Mouse (Mus musculus) heart, embryonic 15.5 days (tissue): ENCODE data around the gene Ubald2. TPM values are rescaled to one million over a fixed set of nuclear protein-coding genes. Genes with fewer than 3 reads are reported as not detected.

Experiments
- ATAC-seq: fragments of 200-750 bp; cut with Nextera tagmentation; replicated peaks from 2 replicates; pipeline ENCODE4 v1.8.0; 2017; ENCODE audit warnings: low read depth, moderate TSS enrichment; ENCODE audit not compliant: insufficient number of reproducible peaks, insufficient read depth, low FRiP score
- H3K27ac ChIP-seq: fragments of 300-500 bp; sonication (generic); 2 replicates; pipeline ENCODE4 v1.5.1; 2015; ENCODE audit warnings: mild to moderate bottlenecking, inconsistent platforms
- H3K27me3 ChIP-seq: fragments of 300-500 bp; sonication (generic); 2 replicates; pipeline ENCODE4 v1.6.1; 2015; ENCODE audit warnings: inconsistent platforms
- H3K36me3 ChIP-seq: fragments of 300-500 bp; sonication (generic); 2 replicates; pipeline ENCODE4 v1.6.1; 2015; ENCODE audit warnings: mild to moderate bottlenecking, inconsistent platforms
- H3K4me1 ChIP-seq: fragments of 300-500 bp; sonication (generic); replicated peaks from 2 replicates; pipeline ENCODE4 v1.6.1; 2015; ENCODE audit warnings: inconsistent platforms
- H3K4me2 ChIP-seq: fragments of 300-500 bp; sonication (generic); 2 replicates; pipeline ENCODE4 v1.6.1; 2015; ENCODE audit warnings: inconsistent platforms, mild to moderate bottlenecking, moderate library complexity
- H3K4me3 ChIP-seq: fragments of 300-500 bp; sonication (generic); 2 replicates; pipeline ENCODE4 v1.5.1; 2015; ENCODE audit warnings: mild to moderate bottlenecking, inconsistent platforms
- H3K9ac ChIP-seq: fragments of 300-500 bp; sonication (generic); 2 replicates; pipeline ENCODE4 v1.6.1; 2015; ENCODE audit warnings: mild to moderate bottlenecking, inconsistent platforms
- H3K9me3 ChIP-seq: fragments of 300-500 bp; sonication (generic); replicated peaks from 2 replicates; pipeline ENCODE4 v1.6.1; 2016; ENCODE audit warnings: inconsistent platforms
- WGBS: fragments of 180-500 bp; shearing (Covaris S2); methylation state at CpG from one replicate; pipeline ENCODE4 v1.1.7; 2015; ENCODE audit warnings: mixed read lengths; 5-methylcytosine and 5-hydroxymethylcytosine counted together
- polyA plus RNA-seq: library from polyadenylated mRNA; unstranded; fragments of >200 nt; fragmentation: Nextera tagmentation; extraction: Ambion mirVana; gene quantifications from 2 replicates; pipeline ENCODE4 v1.2.1, GENCODE M21; 2015

The Ubald2 gene
- polyA plus RNA-seq, 1 experiment from 2014 or later = 29.3 TPM

GRCm38 (mm10) chr11:116435992-116436724, 2.3 kb downstream of the Ubald2 start:
- peak overlapping the region; percentile 47 for H3K9ac ChIP-seq
- peak overlapping the region; percentile 85 for H3K27ac ChIP-seq
- H3K27me3 ChIP-seq = no peaks in the 10 kb centered on the region
- peak overlapping the region; percentile 91 for H3K4me3 ChIP-seq
- 22% methylated on average over 5 of the region's 5 CpGs for WGBS
- no peaks in the 10 kb centered on the region for H3K9me3 ChIP-seq
- H3K36me3 ChIP-seq = peaks cover 5% of the 10 kb centered on the region
- no peak for ATAC-seq
- H3K4me1 ChIP-seq = peaks cover 50% of the 10 kb centered on the region
- peak overlapping the region; percentile 73 for H3K4me2 ChIP-seq

GRCm38 (mm10) chr11:116436725-116437331, 2.9 kb downstream of the Ubald2 start:
- peak overlapping the region; percentile 85 for H3K27ac ChIP-seq
- H3K9ac ChIP-seq = peak overlapping the region; percentile 47
- peaks cover 5% of the 10 kb centered on the region for H3K36me3 ChIP-seq
- 23% methylated on average over 4 of the region's 4 CpGs for WGBS
- peaks cover 47% of the 10 kb centered on the region for H3K4me1 ChIP-seq
- ATAC-seq = no peak
- H3K4me2 ChIP-seq = peak overlapping the region; percentile 73
- H3K4me3 ChIP-seq = peak overlapping the region; percentile 24
- H3K27me3 ChIP-seq = no peaks in the 10 kb centered on the region
- no peaks in the 10 kb centered on the region for H3K9me3 ChIP-seq

GRCm38 (mm10) chr11:116437541-116437940, 3.6 kb downstream of the Ubald2 start:
- no peak for ATAC-seq
- peak overlapping the region; percentile 24 for H3K4me3 ChIP-seq
- peaks cover 47% of the 10 kb centered on the region for H3K4me1 ChIP-seq
- no peaks in the 10 kb centered on the region for H3K9me3 ChIP-seq
- peak overlapping the region; percentile 85 for H3K27ac ChIP-seq
- H3K4me2 ChIP-seq = peak overlapping the region; percentile 73
- 71% methylated on average over 11 of the region's 11 CpGs for WGBS
- no peaks in the 10 kb centered on the region for H3K27me3 ChIP-seq
- H3K9ac ChIP-seq = peak overlapping the region; percentile 47; the same call in 1 of the 2 replicates
- peaks cover 5% of the 10 kb centered on the region for H3K36me3 ChIP-seq

- 83% methylated on average over 19 of the region's 19 CpGs for WGBS
Observed at GRCm38 (mm10) chr11:116439269-116440240, 5.7 kb downstream of the Ubald2 start.

GRCm38 (mm10) chr11:116440408-116441068, 6.6 kb downstream of the Ubald2 start:
- 53% methylated on average over 7 of the region's 7 CpGs for WGBS
- no peak overlapping the region for H3K4me3 ChIP-seq
- H3K9ac ChIP-seq = no peak overlapping the region
- no peak overlapping the region for H3K4me2 ChIP-seq
- peak; percentile 36; the same call in 1 of the 2 replicates for ATAC-seq
- peaks cover 38% of the 10 kb centered on the region for H3K4me1 ChIP-seq
- H3K27ac ChIP-seq = peak overlapping the region; percentile 71
- no peaks in the 10 kb centered on the region for H3K9me3 ChIP-seq
- peaks cover 5% of the 10 kb centered on the region for H3K36me3 ChIP-seq
- no peaks in the 10 kb centered on the region for H3K27me3 ChIP-seq

More at GRCm38 (mm10) chr11:116439269-116440240, 5.7 kb downstream of the Ubald2 start:
- Histone ChIP-seq H3K27ac (peak overlapping the region; percentile 71), H3K27me3 (no peaks in the 10 kb centered on the region), H3K4me3 (no peak overlapping the region), H3K4me1 (peaks cover 44% of the 10 kb centered on the region), H3K4me2 (no peak overlapping the region), H3K36me3 (peaks cover 5% of the 10 kb centered on the region), H3K9me3 (no peaks in the 10 kb centered on the region), H3K9ac (no peak overlapping the region)
- ATAC-seq = no peak

- Histone ChIP-seq H3K9ac (no peak overlapping the region), H3K4me1 (peaks cover 25% of the 10 kb centered on the region)
Observed at GRCm38 (mm10) chr11:116442129-116442866, 8.4 kb downstream of the Ubald2 start.

GRCm38 (mm10) chr11:116442867-116443177, 8.9 kb downstream of the Ubald2 start:
- Histone ChIP-seq H3K27ac (no peak overlapping the region), H3K9ac (no peak overlapping the region)

More at GRCm38 (mm10) chr11:116442129-116442866, 8.4 kb downstream of the Ubald2 start:
- Histone ChIP-seq H3K27ac (no peak overlapping the region), H3K9me3 (no peaks in the 10 kb centered on the region), H3K4me3 (no peak overlapping the region), H3K27me3 (peaks cover 11% of the 10 kb centered on the region), H3K36me3 (peaks cover 4% of the 10 kb centered on the region), H3K4me2 (no peak overlapping the region)
- WGBS = 71% methylated on average over 15 of the region's 15 CpGs
- ATAC-seq = no peak

GRCm38 (mm10) chr11:116443311-116443710, 9.4 kb downstream of the Ubald2 start:
- 86% methylated on average over 6 of the region's 6 CpGs for WGBS
- Histone ChIP-seq H3K9ac (no peak overlapping the region), H3K27me3 (peaks cover 21% of the 10 kb centered on the region), H3K9me3 (no peaks in the 10 kb centered on the region), H3K4me2 (no peak overlapping the region), H3K4me3 (no peak overlapping the region), H3K4me1 (peaks cover 19% of the 10 kb centered on the region), H3K36me3 (no peaks in the 10 kb centered on the region), H3K27ac (no peak overlapping the region)
- ATAC-seq = no peak

More at GRCm38 (mm10) chr11:116442867-116443177, 8.9 kb downstream of the Ubald2 start:
- Histone ChIP-seq H3K4me2 (no peak overlapping the region), H3K27me3 (peaks cover 16% of the 10 kb centered on the region), H3K4me1 (peaks cover 19% of the 10 kb centered on the region), H3K9me3 (no peaks in the 10 kb centered on the region), H3K36me3 (no peaks in the 10 kb centered on the region), H3K4me3 (no peak overlapping the region)
- ATAC-seq = no peak
- 54% methylated on average over 6 of the region's 6 CpGs for WGBS

- Histone ChIP-seq H3K9ac (no peak overlapping the region), H3K9me3 (no peaks in the 10 kb centered on the region), H3K4me1 (peaks cover 19% of the 10 kb centered on the region), H3K27me3 (peaks cover 25% of the 10 kb centered on the region), H3K4me3 (no peak overlapping the region), H3K27ac (no peak overlapping the region), H3K36me3 (no peaks in the 10 kb centered on the region), H3K4me2 (no peak overlapping the region)
- ATAC-seq = no peak
- WGBS = 85% methylated on average over 6 of the region's 6 CpGs
Observed at GRCm38 (mm10) chr11:116443935-116444334, 10.0 kb downstream of the Ubald2 start.

GRCm38 (mm10) chr11:116445596-116446307, 11.9 kb downstream of the Ubald2 start:
- Histone ChIP-seq H3K9me3 (no peaks in the 10 kb centered on the region), H3K4me1 (peaks cover 6% of the 10 kb centered on the region), H3K4me2 (peak overlapping the region; percentile 26; the same call in 1 of the 2 replicates), H3K27ac (no peak overlapping the region), H3K36me3 (no peaks in the 10 kb centered on the region), H3K9ac (no peak overlapping the region), H3K4me3 (no peak overlapping the region), H3K27me3 (peaks cover 25% of the 10 kb centered on the region)
- WGBS = 33% methylated on average over 16 of the region's 16 CpGs
- ATAC-seq = peak; percentile 61; the same call in 1 of the 2 replicates
